Mouse (Mus musculus): ENCODE measurements around the gene Rad18. TPM values are rescaled to one million over a fixed set of nuclear protein-coding genes. Genes with fewer than 3 reads are reported as not detected.

The Rad18 gene
- polyA plus RNA-seq, 1 experiment = not detected

GRCm38 (mm10) chr6:112574558-112574957 is 121.9 kb downstream of the Rad18 start:
- no peak for TF ChIP-seq POLR2A (IDR thresholded peaks at IDR 0.05; ENCODE audit: insufficient read depth, low read depth, low read length)
- TF ChIP-seq CTCF (IDR thresholded peaks at IDR 0.05; ENCODE audit: insufficient read depth, low read depth, low read length) = no peak
- H3K4me1 ChIP-seq (ENCODE audit: control insufficient read depth, insufficient read depth, low read length) = no peaks in the 10 kb centered on the region; the same call in 1 of the 2 replicates
- H3K27ac ChIP-seq (ENCODE audit: insufficient read depth, low read depth, low read length) = no peak overlapping the region
- WGBS = 91% methylated on average over 3 of the region's 3 CpGs
- H3K4me3 ChIP-seq (ENCODE audit: insufficient read depth, low read depth, low read length) = no peak overlapping the region

- TF ChIP-seq CTCF (IDR thresholded peaks at IDR 0.05; ENCODE audit: insufficient read depth, low read depth, low read length) (no peak), POLR2A (IDR thresholded peaks at IDR 0.05; ENCODE audit: insufficient read depth, low read depth, low read length) (no peak)
- H3K4me3 ChIP-seq (ENCODE audit: insufficient read depth, low read depth, low read length) = no peak overlapping the region
- whole genome bisulfite sequencing = 33% methylated on average over 1 of the region's 1 CpGs
Measured at GRCm38 (mm10) chr6:112570413-112570812, 126.1 kb downstream of the Rad18 start.

More at GRCm38 (mm10) chr6:112570413-112570812, 126.1 kb downstream of the Rad18 start:
- no peaks in the 10 kb centered on the region for H3K4me1 ChIP-seq (ENCODE audit: control insufficient read depth, insufficient read depth, low read length)
- H3K27ac ChIP-seq (ENCODE audit: insufficient read depth, low read depth, low read length) = no peak overlapping the region

Other genes with a start within 250 kb of the Rad18 start
- not detected in 2 replicates for gene Cav3, start 237.2 kb downstream of the Rad18 start, polyA plus RNA-seq (2012; ENCODE audit: insufficient read depth, insufficient read length, low replicate concordance, missing spikeins)
- not detected in 2 replicates for gene Oxtr, start 206.7 kb downstream of the Rad18 start, polyA plus RNA-seq (2012; ENCODE audit: insufficient read depth, insufficient read length, low replicate concordance, missing spikeins)

Data from olfactory bulb, adult 2 months (tissue).